Mouse (Mus musculus) cerebellum, adult 2 months (tissue): ENCODE results near the gene Atg7.

ENCODE experiments used
- CTCF ChIP-seq: fragments of 200-500 bp; IDR thresholded peaks from 2 replicates; pipeline ENCODE4 v1.5.1; 2011; ENCODE audit warnings: low read depth, mild to moderate bottlenecking, control low read depth, low read length, moderate library complexity, borderline replicate concordance; ENCODE audit not compliant: insufficient read depth
- POLR2A ChIP-seq: fragments of 200-500 bp; IDR thresholded peaks from 2 replicates; pipeline ENCODE4 v1.6.1; 2011; ENCODE audit warnings: low read length, control low read depth, borderline replicate concordance; ENCODE audit not compliant: insufficient read depth

DNA sequence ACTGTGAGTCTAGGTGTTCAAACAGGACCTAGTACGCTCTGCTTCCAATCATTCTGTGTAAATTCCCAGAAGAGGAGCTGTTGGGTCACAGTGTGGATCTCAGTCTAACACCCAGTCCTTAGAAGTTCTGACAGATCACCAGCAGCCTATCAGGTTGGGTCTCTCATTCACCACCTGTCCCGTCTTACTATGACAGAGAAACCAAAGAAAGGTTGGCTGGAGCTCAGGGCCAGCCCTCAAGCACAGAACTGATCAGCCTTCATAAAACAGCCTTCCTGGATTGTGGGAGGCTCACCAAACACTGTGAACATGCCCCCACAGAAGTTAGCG lies 230.9 kb downstream of the Atg7 start:
- no peak for TF ChIP-seq CTCF
- no peak for TF ChIP-seq POLR2A
